Mouse (Mus musculus): ENCODE measurements around the gene Zfp553. TPM values are rescaled to one million over a fixed set of nuclear protein-coding genes. Genes with fewer than 3 reads are reported as not detected.

Zfp553 gene
- polyA plus RNA-seq, 1 experiment from 2014 or later: 5.9 TPM

- H3K27me3 ChIP-seq (ENCODE audit: control insufficient read depth, insufficient read depth, low read depth, low read length): no peaks in the 10 kb centered on the region
- H3K9ac ChIP-seq (ENCODE audit: low read depth, low read length): no peak overlapping the region
- 85% methylated on average over 5 of the region's 5 CpGs for WGBS (ENCODE audit: insufficient replicate concordance)
- H3K4me2 ChIP-seq (ENCODE audit: low read depth, low read length): no peak overlapping the region
- no peak for ATAC-seq (ENCODE audit: low read depth)
- no peak overlapping the region for H3K27ac ChIP-seq (ENCODE audit: low read length)
- H3K9me3 ChIP-seq (replicated peaks; ENCODE audit: control insufficient read depth, low read length): no peaks in the 10 kb centered on the region
- H3K36me3 ChIP-seq (ENCODE audit: control insufficient read depth, insufficient read depth): peaks cover 27% of the 10 kb centered on the region
- H3K4me1 ChIP-seq (ENCODE audit: control insufficient read depth, low read depth, low read length): peaks cover 18% of the 10 kb centered on the region
- H3K4me3 ChIP-seq (ENCODE audit: low read depth, low read length): no peak overlapping the region
Observed at GRCm38 (mm10) chr7:127192989-127193388, 39.9 kb upstream of the Zfp553 start.

GRCm38 (mm10) chr7:127194011-127194632, 38.7 kb upstream of the Zfp553 start:
- Histone ChIP-seq H3K9ac (ENCODE audit: low read depth, low read length) (no peak overlapping the region), H3K27me3 (ENCODE audit: control insufficient read depth, insufficient read depth, low read depth, low read length) (no peaks in the 10 kb centered on the region), H3K36me3 (ENCODE audit: control insufficient read depth, insufficient read depth) (peaks cover 39% of the 10 kb centered on the region), H3K27ac (ENCODE audit: low read length) (no peak overlapping the region), H3K9me3 (replicated peaks; ENCODE audit: control insufficient read depth, low read length) (no peaks in the 10 kb centered on the region), H3K4me3 (ENCODE audit: low read depth, low read length) (no peak overlapping the region), H3K4me1 (ENCODE audit: control insufficient read depth, low read depth, low read length) (peaks cover 18% of the 10 kb centered on the region), H3K4me2 (ENCODE audit: low read depth, low read length) (no peak overlapping the region)
- no peak for ATAC-seq (ENCODE audit: low read depth)
- WGBS (ENCODE audit: insufficient replicate concordance): 85% methylated on average over 17 of the region's 17 CpGs

DNA sequence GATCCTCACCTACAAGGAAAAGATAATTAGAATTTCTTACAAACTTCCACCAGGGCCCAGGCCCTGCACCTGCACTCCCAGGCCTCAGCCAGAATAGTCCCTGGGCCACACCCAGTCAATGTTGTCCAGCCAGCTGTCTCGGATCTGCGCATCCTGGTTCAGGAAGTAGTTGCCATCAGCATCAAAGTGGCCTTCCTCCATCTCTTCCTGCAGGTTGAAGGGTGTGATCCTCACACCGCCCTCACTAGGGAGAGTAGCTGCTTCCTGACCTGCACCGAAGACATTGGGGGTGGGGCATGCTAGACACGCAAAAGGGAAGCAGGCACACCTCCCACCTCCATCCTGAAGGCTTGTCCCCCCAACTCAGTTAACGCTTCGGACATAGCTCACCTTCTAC, 38.2 kb upstream of the Zfp553 start:
- H3K4me2 ChIP-seq (ENCODE audit: low read depth, low read length): peak overlapping the region; percentile 95
- 55% methylated on average over 7 of the region's 7 CpGs for WGBS (ENCODE audit: insufficient replicate concordance)
- no peaks in the 10 kb centered on the region for H3K27me3 ChIP-seq (ENCODE audit: control insufficient read depth, insufficient read depth, low read depth, low read length)
- no peak for ATAC-seq (ENCODE audit: low read depth)
- H3K36me3 ChIP-seq (ENCODE audit: control insufficient read depth, insufficient read depth): peaks cover 44% of the 10 kb centered on the region
- H3K9ac ChIP-seq (ENCODE audit: low read depth, low read length): peak overlapping the region; percentile 78
- H3K27ac ChIP-seq (ENCODE audit: low read length): no peak overlapping the region
- H3K4me1 ChIP-seq (ENCODE audit: control insufficient read depth, low read depth, low read length): peaks cover 18% of the 10 kb centered on the region
- peak overlapping the region; percentile 80 for H3K4me3 ChIP-seq (ENCODE audit: low read depth, low read length)
- no peaks in the 10 kb centered on the region for H3K9me3 ChIP-seq (replicated peaks; ENCODE audit: control insufficient read depth, low read length)

GRCm38 (mm10) chr7:127195544-127196295, 37.1 kb upstream of the Zfp553 start, which contains the start of gene Cd2bp2:
TSS of gene Cd2bp2 (minus strand) at chr7:127196050.
- H3K27me3 ChIP-seq (ENCODE audit: control insufficient read depth, insufficient read depth, low read depth, low read length): no peaks in the 10 kb centered on the region
- under 1% methylated on average over 51 of the region's 51 CpGs for WGBS (ENCODE audit: insufficient replicate concordance)
- H3K36me3 ChIP-seq (ENCODE audit: control insufficient read depth, insufficient read depth): peaks cover 53% of the 10 kb centered on the region
- ATAC-seq (ENCODE audit: low read depth): peak; percentile 97
- H3K4me2 ChIP-seq (ENCODE audit: low read depth, low read length): peak within 1 kb of the TSS; percentile 95
- peaks cover 18% of the 10 kb centered on the region for H3K4me1 ChIP-seq (ENCODE audit: control insufficient read depth, low read depth, low read length)
- H3K27ac ChIP-seq (ENCODE audit: low read length): peak within 1 kb of the TSS; percentile 84
- H3K9me3 ChIP-seq (replicated peaks; ENCODE audit: control insufficient read depth, low read length): no peaks in the 10 kb centered on the region
- peak within 1 kb of the TSS; percentile 80 for H3K4me3 ChIP-seq (ENCODE audit: low read depth, low read length)
- H3K9ac ChIP-seq (ENCODE audit: low read depth, low read length): peak within 1 kb of the TSS; percentile 78

- Histone ChIP-seq H3K4me3 (ENCODE audit: low read depth, low read length) (peak overlapping the region; percentile 80), H3K27me3 (ENCODE audit: control insufficient read depth, insufficient read depth, low read depth, low read length) (no peaks in the 10 kb centered on the region), H3K4me2 (ENCODE audit: low read depth, low read length) (peak overlapping the region; percentile 95), H3K9ac (ENCODE audit: low read depth, low read length) (peak overlapping the region; percentile 74), H3K27ac (ENCODE audit: low read length) (peak overlapping the region; percentile 84), H3K9me3 (replicated peaks; ENCODE audit: control insufficient read depth, low read length) (no peaks in the 10 kb centered on the region), H3K36me3 (ENCODE audit: control insufficient read depth, insufficient read depth) (peaks cover 55% of the 10 kb centered on the region), H3K4me1 (ENCODE audit: control insufficient read depth, low read depth, low read length) (peaks cover 18% of the 10 kb centered on the region)
- ATAC-seq (ENCODE audit: low read depth): no peak
- WGBS (ENCODE audit: insufficient replicate concordance): 51% methylated on average over 11 of the region's 11 CpGs
Observed at GRCm38 (mm10) chr7:127196484-127196883, 36.4 kb upstream of the Zfp553 start.

DNA sequence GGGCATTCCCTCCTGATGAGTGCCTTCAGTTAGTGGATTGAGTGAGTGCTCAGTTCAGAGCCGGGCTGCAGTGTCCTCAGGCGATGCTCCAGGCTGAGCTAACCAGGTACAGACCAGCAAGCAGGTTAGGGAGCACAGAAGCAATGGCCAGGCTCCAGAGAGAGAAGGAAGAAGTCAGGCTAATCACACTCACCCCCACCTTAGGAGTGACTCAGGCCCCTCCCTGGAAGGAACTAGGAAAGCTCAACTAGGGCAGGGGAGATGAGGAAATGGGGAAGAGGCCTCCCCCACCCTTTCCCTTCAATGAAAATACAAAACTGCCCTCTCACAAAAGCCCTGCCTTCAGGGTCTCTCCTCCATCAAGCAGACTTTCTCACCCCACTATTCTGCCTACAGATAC, 26.3 kb upstream of the Zfp553 start:
- Histone ChIP-seq H3K9ac (ENCODE audit: low read depth, low read length) (peak overlapping the region; percentile 97), H3K27me3 (ENCODE audit: control insufficient read depth, insufficient read depth, low read depth, low read length) (no peaks in the 10 kb centered on the region), H3K36me3 (ENCODE audit: control insufficient read depth, insufficient read depth) (peaks cover 20% of the 10 kb centered on the region), H3K27ac (ENCODE audit: low read length) (peak overlapping the region; percentile 99), H3K4me3 (ENCODE audit: low read depth, low read length) (peak overlapping the region; percentile 85), H3K4me2 (ENCODE audit: low read depth, low read length) (peak overlapping the region; percentile 69), H3K4me1 (ENCODE audit: control insufficient read depth, low read depth, low read length) (peaks cover 35% of the 10 kb centered on the region), H3K9me3 (replicated peaks; ENCODE audit: control insufficient read depth, low read length) (no peaks in the 10 kb centered on the region)
- WGBS (ENCODE audit: insufficient replicate concordance): 23% methylated on average over 2 of the region's 2 CpGs
- no peak for ATAC-seq (ENCODE audit: low read depth)

GRCm38 (mm10) chr7:127207374-127208294, 25.2 kb upstream of the Zfp553 start:
- Histone ChIP-seq H3K4me1 (ENCODE audit: control insufficient read depth, low read depth, low read length) (peaks cover 35% of the 10 kb centered on the region), H3K9me3 (replicated peaks; ENCODE audit: control insufficient read depth, low read length) (no peaks in the 10 kb centered on the region), H3K9ac (ENCODE audit: low read depth, low read length) (peak overlapping the region; percentile 97), H3K27me3 (ENCODE audit: control insufficient read depth, insufficient read depth, low read depth, low read length) (no peaks in the 10 kb centered on the region), H3K4me3 (ENCODE audit: low read depth, low read length) (peak overlapping the region; percentile 85), H3K4me2 (ENCODE audit: low read depth, low read length) (peak overlapping the region; percentile 69), H3K27ac (ENCODE audit: low read length) (peak overlapping the region; percentile 99), H3K36me3 (ENCODE audit: control insufficient read depth, insufficient read depth) (peaks cover 16% of the 10 kb centered on the region)
- under 1% methylated on average over 53 of the region's 53 CpGs for WGBS (ENCODE audit: insufficient replicate concordance)
- no peak for ATAC-seq (ENCODE audit: low read depth)

DNA sequence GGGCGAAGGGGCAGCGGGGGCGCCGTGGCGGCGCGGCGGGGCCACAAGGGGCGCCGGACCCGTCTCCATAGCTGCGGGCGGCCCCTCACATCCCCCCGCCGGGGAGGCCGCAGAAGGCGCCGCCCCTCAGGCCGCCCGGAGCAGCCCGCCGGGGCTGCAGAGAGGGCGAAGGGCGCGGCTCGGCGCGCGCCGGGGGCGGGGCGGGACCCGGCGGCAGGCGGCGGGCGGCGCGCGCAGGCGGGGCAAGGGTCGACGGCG, 24.6 kb upstream of the Zfp553 start, which contains the start of gene Tbc1d10b:
Gene Tbc1d10b, minus strand, starts transcription at position 174 of the 258 bp plus-strand sequence.
- Histone ChIP-seq H3K4me3 (ENCODE audit: low read depth, low read length) (peak within 1 kb of the TSS; percentile 85), H3K4me2 (ENCODE audit: low read depth, low read length) (peak within 1 kb of the TSS; percentile 69), H3K9ac (ENCODE audit: low read depth, low read length) (peak within 1 kb of the TSS; percentile 97), H3K36me3 (ENCODE audit: control insufficient read depth, insufficient read depth) (peaks cover 10% of the 10 kb centered on the region), H3K4me1 (ENCODE audit: control insufficient read depth, low read depth, low read length) (peaks cover 35% of the 10 kb centered on the region), H3K27me3 (ENCODE audit: control insufficient read depth, insufficient read depth, low read depth, low read length) (no peaks in the 10 kb centered on the region), H3K27ac (ENCODE audit: low read length) (peak within 1 kb of the TSS; percentile 99), H3K9me3 (replicated peaks; ENCODE audit: control insufficient read depth, low read length) (no peaks in the 10 kb centered on the region)
- ATAC-seq (ENCODE audit: low read depth): peak; percentile 57
- 2% methylated on average over 26 of the region's 44 CpGs for WGBS (ENCODE audit: insufficient replicate concordance)
